Mouse (Mus musculus) CH12.LX (cell line): ENCODE results near the gene Casz1.

Experiments
- USF1 ChIP-seq: IDR thresholded peaks from 2 replicates; pipeline ENCODE4 v1.6.1; 2014; ENCODE audit warnings: low read depth, mild to moderate bottlenecking, inconsistent platforms, low read length, improper control_type of control experiment
- ZC3H11A ChIP-seq: IDR thresholded peaks from 2 replicates; pipeline ENCODE4 v1.6.1; 2012; ENCODE audit warnings: low read depth, mild to moderate bottlenecking, inconsistent platforms, low read length, improper control_type of control experiment

GRCm38 (mm10) chr4:148900295-148901211 lies 96.3 kb downstream of the Casz1 start:
- TF ChIP-seq USF1 (no peak), ZC3H11A (no peak)
